Comparison of ENCODE assay signal across 9 mouse cellular contexts in the genomic region with DNA sequence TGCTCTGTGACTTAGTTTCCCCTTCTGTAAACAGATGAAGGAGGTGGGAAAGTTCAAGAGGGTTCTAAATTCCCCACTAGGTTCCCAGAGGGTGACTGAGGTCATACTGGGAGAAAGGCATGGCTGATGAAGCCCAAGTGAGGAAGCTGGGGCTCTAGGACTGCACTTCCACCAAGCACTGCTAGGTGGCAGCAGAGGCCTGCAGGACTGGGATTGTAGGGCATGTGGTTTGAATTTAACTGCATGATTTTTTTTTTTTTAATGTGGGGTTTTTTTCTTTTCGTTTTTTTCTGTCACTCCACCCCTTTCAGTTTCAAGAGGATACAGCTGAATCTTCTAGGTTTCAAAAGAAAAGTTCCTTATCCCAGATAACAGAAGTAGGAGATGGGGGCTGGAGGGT. TPM values are rescaled to one million over a fixed set of nuclear protein-coding genes. Genes with fewer than 3 reads are reported as not detected.
DNase-seq lines count a peak whose midpoint lies in the region; ATAC-seq and TF ChIP-seq lines count a peak whose summit lies in the region.
"Had no signal": no experiment of that assay in that cellular context is flagged by ENCODE, and none has a peak within 500 bp of the region (broad histone marks: within the 10 kb centered on the region; RNA-seq: fewer than 3 reads in every experiment).

No protein-coding gene starts in this region.

- 3% methylated on average over 1 of the region's 1 CpGs for WGBS in kidney, adult 2 months
- 4% methylated on average over 1 of the region's 1 CpGs for WGBS in limb, embryonic 12.5 days
- WGBS in neural tube, embryonic 14.5 days: 0% methylated on average over 1 of the region's 1 CpGs
- 0% methylated on average over 1 of the region's 1 CpGs for WGBS in thymus, adult 2 months

- TF ChIP-seq POLR2A in kidney, adult 2 months (IDR thresholded peaks at IDR 0.05; ENCODE audit: low read depth, low read length): no peak
- TF ChIP-seq POLR2A in thymus, adult 2 months (IDR thresholded peaks at IDR 0.05; ENCODE audit: control insufficient read depth, extremely low read depth, insufficient read depth, low read length, poor library complexity): no peak

- no peak overlapping the region for H3ac ChIP-seq in C2C12 (ENCODE audit: control insufficient read depth, insufficient read length, low read depth)

- peaks cover 94% of the 10 kb centered on the region for H3K79me2 ChIP-seq in C2C12 (ENCODE audit: control insufficient read depth, insufficient read depth)

- H3K27me3 ChIP-seq in C2C12 (ENCODE audit: control insufficient read depth, insufficient read depth, insufficient read length): no peaks in the 10 kb centered on the region
- H3K27me3 ChIP-seq in kidney, adult 2 months (replicated peaks; ENCODE audit: control insufficient read depth, insufficient read depth, low read length): no peaks in the 10 kb centered on the region
- no peaks in the 10 kb centered on the region for H3K27me3 ChIP-seq in limb, embryonic 12.5 days
- H3K27me3 ChIP-seq in neural tube, embryonic 14.5 days (ENCODE audit: control insufficient read depth, insufficient read depth, low read length): no peaks in the 10 kb centered on the region
- no peaks in the 10 kb centered on the region for H3K27me3 ChIP-seq in thymus, adult 2 months (ENCODE audit: control insufficient read depth, insufficient read depth, low read length)
- H3K27me3 ChIP-seq: liver, embryonic 15.5 days had no signal

- H3K27ac ChIP-seq in kidney, adult 2 months (ENCODE audit: insufficient read depth, low read depth, low read length): peak overlapping the region; percentile 29; the same call in 1 of the 2 replicates
- H3K27ac ChIP-seq in limb, embryonic 12.5 days: peak overlapping the region; percentile 89
- H3K27ac ChIP-seq in neural tube, embryonic 14.5 days (ENCODE audit: low read depth, low read length): no peak overlapping the region
- H3K27ac ChIP-seq in thymus, adult 2 months (ENCODE audit: control insufficient read depth, insufficient read depth, low read length): no peak overlapping the region
- H3K27ac ChIP-seq: liver, embryonic 15.5 days had no signal

- H3K4me3 ChIP-seq in C2C12 (ENCODE audit: insufficient read depth, poor library complexity, severe bottlenecking): no peak overlapping the region
- H3K4me3 ChIP-seq in kidney, adult 2 months (ENCODE audit: insufficient read depth, low read depth, low read length): no peak overlapping the region
- H3K4me3 ChIP-seq in limb, embryonic 12.5 days (replicated peaks): no peak overlapping the region
- H3K4me3 ChIP-seq in neural tube, embryonic 14.5 days (ENCODE audit: low read depth, low read length): no peak overlapping the region
- H3K4me3 ChIP-seq in thymus, adult 2 months (ENCODE audit: control insufficient read depth, insufficient read depth, low read length): no peak overlapping the region
- H3K4me3 ChIP-seq: liver, embryonic 15.5 days had no signal

- peaks cover 41% of the 10 kb centered on the region for H3K79me3 ChIP-seq in C2C12 (ENCODE audit: low read depth)

- H3K4me1 ChIP-seq in kidney, adult 2 months (ENCODE audit: control insufficient read depth, insufficient read depth, low read length): peaks cover 26% of the 10 kb centered on the region
- peaks cover 35% of the 10 kb centered on the region for H3K4me1 ChIP-seq in limb, embryonic 12.5 days (replicated peaks)
- H3K4me1 ChIP-seq in neural tube, embryonic 14.5 days (ENCODE audit: control insufficient read depth, insufficient read depth, low read length): peaks cover 8% of the 10 kb centered on the region; the same call in 1 of the 2 replicates
- no peaks in the 10 kb centered on the region for H3K4me1 ChIP-seq in thymus, adult 2 months (replicated peaks; ENCODE audit: control insufficient read depth, insufficient read depth, low read length)

- H3K9ac ChIP-seq in limb, embryonic 12.5 days (replicated peaks): no peak overlapping the region
- H3K9ac ChIP-seq in neural tube, embryonic 14.5 days (replicated peaks; ENCODE audit: low read depth, low read length): no peak overlapping the region; the same call in 1 of the 2 replicates
- H3K9ac ChIP-seq: liver, embryonic 15.5 days had no signal

- TF ChIP-seq CTCF in C2C12 (IDR thresholded peaks at IDR 0.05; ENCODE audit: control insufficient read depth, insufficient read depth, insufficient read length): peak; percentile 64
- TF ChIP-seq CTCF in kidney, adult 2 months (conservative IDR thresholded peaks at IDR 0.05; ENCODE audit: insufficient read depth, insufficient read length, low read depth, low read length): peak; percentile 97
- TF ChIP-seq CTCF in thymus, adult 2 months (IDR thresholded peaks at IDR 0.05; ENCODE audit: borderline replicate concordance, control insufficient read depth, extremely low read depth, insufficient read depth, low read length, poor library complexity): peak; percentile 80

- H3K9me3 ChIP-seq in limb, embryonic 12.5 days: no peaks in the 10 kb centered on the region
- no peaks in the 10 kb centered on the region for H3K9me3 ChIP-seq in neural tube, embryonic 14.5 days (ENCODE audit: control insufficient read depth, low read length)
- H3K9me3 ChIP-seq: liver, embryonic 15.5 days had no signal

- H3K36me3 ChIP-seq in C2C12 (ENCODE audit: control insufficient read depth, insufficient read depth): no peaks in the 10 kb centered on the region
- H3K36me3 ChIP-seq in kidney, adult 2 months (ENCODE audit: control insufficient read depth, insufficient read depth, low read length): no peaks in the 10 kb centered on the region
- H3K36me3 ChIP-seq in limb, embryonic 12.5 days: peaks cover 32% of the 10 kb centered on the region
- no peaks in the 10 kb centered on the region for H3K36me3 ChIP-seq in neural tube, embryonic 14.5 days (ENCODE audit: control insufficient read depth, insufficient read depth, low read length)
- H3K36me3 ChIP-seq in thymus, adult 2 months (ENCODE audit: control insufficient read depth, insufficient read depth, low read length): no peaks in the 10 kb centered on the region
- H3K36me3 ChIP-seq: liver, embryonic 15.5 days had no signal

- H3K4me2 ChIP-seq in limb, embryonic 12.5 days: peak overlapping the region; percentile 42
- no peak overlapping the region for H3K4me2 ChIP-seq in neural tube, embryonic 14.5 days (ENCODE audit: low read depth, low read length)
- H3K4me2 ChIP-seq: liver, embryonic 15.5 days had no signal

- DNase-seq in adrenal gland, adult 2 months: peak; percentile 88
- peak; percentile 78 for DNase-seq in embryo, embryonic 9.5 days (ENCODE audit: extremely low spot score)
- peak; percentile 68 to 83 for DNase-seq in gastrocnemius, postnatal 4 days (ENCODE audit: low spot score in 2 of 2)
- DNase-seq in kidney, adult 2 months: peak; percentile 88
- DNase-seq in thymus, adult 2 months: peak; percentile 74

- no peak for ATAC-seq in limb, embryonic 12.5 days (ENCODE audit: insufficient number of reproducible peaks, insufficient read depth, low FRiP score, low TSS enrichment, low read depth)
- ATAC-seq in neural tube, embryonic 14.5 days (ENCODE audit: low read depth): peak; percentile 42; the same call in 1 of the 2 replicates

TF ChIP-seq in C2C12, 6 proteins besides CTCF, POLR2A, EP300 and RAD21:
- TF ChIP-seq USF1 (IDR thresholded peaks at IDR 0.05; ENCODE audit: low read depth): no peak
- TF ChIP-seq MAX (IDR thresholded peaks at IDR 0.05): no peak
- no peak for TF ChIP-seq MYOD1 (IDR thresholded peaks at IDR 0.05; ENCODE audit: control insufficient read depth, insufficient read length, low read depth)
- no peak for TF ChIP-seq FOSL1 (IDR thresholded peaks at IDR 0.05; ENCODE audit: insufficient read depth, low read length, poor library complexity, severe bottlenecking)
- TF ChIP-seq MYOG (IDR thresholded peaks at IDR 0.05; ENCODE audit: control insufficient read depth, extremely low read depth, insufficient read length): no peak
- TF ChIP-seq CEBPB (IDR thresholded peaks at IDR 0.05; ENCODE audit: low read depth): no peak

RNA-seq across cellular contexts. Expression of a gene that starts 24.7 kb away (rescaled TPM):
- polyA plus RNA-seq in C2C12 (2012; fragmentation: generic; extraction: Trizol): 35.4 TPM
- total RNA-seq in adrenal gland, adult 2 months (2021): 10 to 100 TPM; 76.4 to 81.7 TPM
- polyA plus RNA-seq in adrenal gland, adult 2 months (2012; rRNA removed): 99.6 and 118 TPM in 2 replicates
- total RNA-seq in gastrocnemius, postnatal 4 days (2021): 10 to 100 TPM; 40.4 to 43.6 TPM
- polyA plus RNA-seq in kidney, adult 2 months (2012; rRNA removed): 25.4 and 29.3 TPM in 2 replicates
- 8.3 and 11.1 TPM in 2 replicates for polyA plus RNA-seq in limb, embryonic 12.5 days (2016; fragmentation: Nextera tagmentation; extraction: Ambion mirVana)
- polyA plus RNA-seq in neural tube, embryonic 14.5 days (2014; fragmentation: Nextera tagmentation; extraction: Ambion mirVana): 12.1 and 12.7 TPM in 2 replicates
- 8.1 and 11.1 TPM in 2 replicates for polyA plus RNA-seq in thymus, adult 2 months (2012; rRNA removed)

RNA-seq across cellular contexts. Expression of a gene that starts 44.0 kb away (rescaled TPM):
- polyA plus RNA-seq in C2C12 (2012; fragmentation: generic; extraction: Trizol): 23.7 TPM
- total RNA-seq in adrenal gland, adult 2 months (2021): 1 to 10 TPM; 1.3 to 2.5 TPM
- polyA plus RNA-seq in adrenal gland, adult 2 months (2012; rRNA removed): 4.5 and 4.6 TPM in 2 replicates
- total RNA-seq in gastrocnemius, postnatal 4 days (2021): 10 to 100 TPM; 14.5 to 15.5 TPM
- 1.5 and 3.8 TPM in 2 replicates for polyA plus RNA-seq in kidney, adult 2 months (2012; rRNA removed)
- polyA plus RNA-seq in limb, embryonic 12.5 days (2016; fragmentation: Nextera tagmentation; extraction: Ambion mirVana): 3.5 and 5.8 TPM in 2 replicates
- polyA plus RNA-seq in neural tube, embryonic 14.5 days (2014; fragmentation: Nextera tagmentation; extraction: Ambion mirVana): 4.1 and 4.5 TPM in 2 replicates
- 77.5 and 82.0 TPM in 2 replicates for polyA plus RNA-seq in thymus, adult 2 months (2012; rRNA removed)

Comparison
In these comparisons a context has a peak if more than half of its experiments do, and no peak if none do; other contexts are left out.
1. H3K27ac ChIP-seq: peak in kidney, adult 2 months (single experiment) and limb, embryonic 12.5 days (single experiment); none in neural tube, embryonic 14.5 days (single experiment) and thymus, adult 2 months (single experiment).
2. Peak in every context shown above with its lines, with median percentiles within 50 percentile points of each other: CTCF ChIP-seq and DNase-seq.